ENCODE assay signal across 29 mouse cellular contexts in genomic region chr19:42558701-42559100, GRCm38 (mm10). TPM values are rescaled to one million over a fixed set of nuclear protein-coding genes. Genes with fewer than 3 reads are reported as not detected.
"Had no signal": no experiment of that assay in that cellular context is flagged by ENCODE, and none has a peak within 500 bp of the region (broad histone marks: within the 10 kb centered on the region; RNA-seq: fewer than 3 reads in every experiment).

No protein-coding gene starts in this region.

- H3K27me3 ChIP-seq: embryonic facial prominence, embryonic 12.5 days; embryonic facial prominence, embryonic 13.5 days; embryonic facial prominence, embryonic 15.5 days; forebrain, embryonic 12.5 days; forebrain, embryonic 13.5 days; forebrain, embryonic 15.5 days had no signal

- H3K9ac ChIP-seq: embryonic facial prominence, embryonic 12.5 days; embryonic facial prominence, embryonic 13.5 days; embryonic facial prominence, embryonic 15.5 days; forebrain, embryonic 12.5 days; forebrain, embryonic 13.5 days; forebrain, embryonic 15.5 days; forebrain, postnatal 0 days had no signal

- H3K4me3 ChIP-seq: embryonic facial prominence, embryonic 10.5 days; embryonic facial prominence, embryonic 12.5 days; embryonic facial prominence, embryonic 13.5 days; embryonic facial prominence, embryonic 15.5 days; erythroblast, embryonic 14.5 days; forebrain, embryonic 10.5 days; forebrain, embryonic 12.5 days; forebrain, embryonic 13.5 days; forebrain, embryonic 15.5 days; gastrocnemius, adult 2 months; heart, adult 2 months had no signal

- H3K4me1 ChIP-seq: embryonic facial prominence, embryonic 10.5 days; embryonic facial prominence, embryonic 12.5 days; embryonic facial prominence, embryonic 13.5 days; embryonic facial prominence, embryonic 15.5 days; forebrain, embryonic 12.5 days; forebrain, embryonic 13.5 days; forebrain, embryonic 15.5 days had no signal

- H3K27ac ChIP-seq: embryonic facial prominence, embryonic 10.5 days; embryonic facial prominence, embryonic 12.5 days; embryonic facial prominence, embryonic 13.5 days; embryonic facial prominence, embryonic 15.5 days; forebrain, embryonic 10.5 days; forebrain, embryonic 12.5 days; forebrain, embryonic 13.5 days; forebrain, embryonic 15.5 days; gastrocnemius, adult 2 months; heart, adult 2 months had no signal

- H3K9me3 ChIP-seq: embryonic facial prominence, embryonic 10.5 days; embryonic facial prominence, embryonic 12.5 days; embryonic facial prominence, embryonic 13.5 days; embryonic facial prominence, embryonic 15.5 days; forebrain, embryonic 10.5 days; forebrain, embryonic 12.5 days; forebrain, embryonic 13.5 days; forebrain, embryonic 15.5 days had no signal

- ATAC-seq: forebrain, embryonic 13.5 days; forebrain, embryonic 14.5 days; forebrain, embryonic 15.5 days; forebrain, embryonic 16.5 days; forebrain, postnatal 0 days had no signal

- DNase-seq: cerebellum, adult 9-10 months; cerebellum, adult 9-11 months; cerebellum, postnatal 10 days; cerebellum, postnatal 14 days; cerebellum, postnatal 25 days; cerebellum, postnatal 36 days; embryo, embryonic 11 days; forebrain, postnatal 0 days; gastrocnemius, adult 2 months; gastrocnemius, postnatal 10 days; gastrocnemius, postnatal 14 days; gastrocnemius, postnatal 25 days; gastrocnemius, postnatal 36 days; heart, adult 11 months; heart, adult 18-20 months; heart, adult 2 months had no signal

- H3K4me2 ChIP-seq: embryonic facial prominence, embryonic 12.5 days; embryonic facial prominence, embryonic 13.5 days; embryonic facial prominence, embryonic 15.5 days; forebrain, embryonic 12.5 days; forebrain, embryonic 13.5 days; forebrain, embryonic 15.5 days had no signal

RNA-seq across cellular contexts. Expression of gene Loxl4, which starts 53.9 kb away (rescaled TPM):
- total RNA-seq: common myeloid progenitor, adult 5-6 weeks; granulocyte monocyte progenitor cell, adult 5-6 weeks had no signal
- polyA plus RNA-seq: erythroblast, embryonic 14.5 days had no signal
